15 mouse cellular contexts compared by ENCODE assay signal in genomic region chr19:43467927-43468685, GRCm38 (mm10). TPM values are rescaled to one million over a fixed set of nuclear protein-coding genes. Genes with fewer than 3 reads are reported as not detected.
DNase-seq lines count a peak whose midpoint lies in the region; ATAC-seq lines count a peak whose summit lies in the region.
"Had no signal": no experiment of that assay in that cellular context is flagged by ENCODE, and none has a peak within 500 bp of the region (broad histone marks: within the 10 kb centered on the region; RNA-seq: fewer than 3 reads in every experiment).

No protein-coding gene starts in this region.

- H3K27ac ChIP-seq in intestine, embryonic 16.5 days (ENCODE audit: low read length), result no peak overlapping the region
- H3K27ac ChIP-seq: embryonic facial prominence, embryonic 10.5 days; heart, adult 2 months; midbrain, embryonic 15.5 days; neural tube, embryonic 13.5 days; stomach, embryonic 15.5 days had no signal

- no peak overlapping the region for H3K4me3 ChIP-seq in intestine, embryonic 16.5 days (ENCODE audit: low read length)
- H3K4me3 ChIP-seq: embryonic facial prominence, embryonic 10.5 days; heart, adult 2 months; midbrain, embryonic 15.5 days; neural tube, embryonic 13.5 days; stomach, embryonic 15.5 days had no signal

- 81% methylated on average over 12 of the region's 12 CpGs for WGBS in intestine, embryonic 16.5 days

- intact Hi-C loops in left cerebral cortex, postnatal 4 days (cut with DNase I), result no loop called here

- H3K9me3 ChIP-seq in intestine, embryonic 16.5 days (ENCODE audit: control insufficient read depth, low read length), result no peaks in the 10 kb centered on the region
- H3K9me3 ChIP-seq: embryonic facial prominence, embryonic 10.5 days; midbrain, embryonic 15.5 days; neural tube, embryonic 13.5 days; stomach, embryonic 15.5 days had no signal

- no peak for ATAC-seq in intestine, embryonic 16.5 days
- ATAC-seq: intestine, postnatal 0 days; midbrain, embryonic 15.5 days had no signal

- no peak overlapping the region for H3K9ac ChIP-seq in intestine, embryonic 16.5 days (ENCODE audit: low read depth, low read length)
- H3K9ac ChIP-seq: midbrain, embryonic 15.5 days; neural tube, embryonic 13.5 days; stomach, embryonic 15.5 days had no signal

- no peak overlapping the region for H3K4me2 ChIP-seq in intestine, embryonic 16.5 days (ENCODE audit: low read depth, low read length)
- H3K4me2 ChIP-seq: midbrain, embryonic 15.5 days; neural tube, embryonic 13.5 days; stomach, embryonic 15.5 days had no signal

- no peaks in the 10 kb centered on the region for H3K4me1 ChIP-seq in intestine, embryonic 16.5 days (ENCODE audit: control insufficient read depth, insufficient read depth, low read length)
- H3K4me1 ChIP-seq: midbrain, embryonic 15.5 days; neural tube, embryonic 13.5 days; stomach, embryonic 15.5 days had no signal

- no peaks in the 10 kb centered on the region for H3K27me3 ChIP-seq in intestine, embryonic 16.5 days (replicated peaks; ENCODE audit: control insufficient read depth, insufficient read depth, low read length)
- H3K27me3 ChIP-seq: CH12.LX; midbrain, embryonic 15.5 days; neural tube, embryonic 13.5 days; stomach, embryonic 15.5 days had no signal

- peak; percentile 61 to 77 for DNase-seq in layer of hippocampus, adult 18-20 months (ENCODE audit: low spot score in 2 of 2)
- DNase-seq in layer of hippocampus, postnatal 10 days (ENCODE audit: low spot score in 2 of 2), result no peak
- peak; percentile 96 for DNase-seq in brain, adult 2 months (ENCODE audit: low read depth, low spot score)
- peak; percentile 90 for DNase-seq in cerebellum, adult 9-10 months
- DNase-seq in left cerebral cortex, postnatal 4 days, result peak; percentile 63
- no peak for DNase-seq in gastrocnemius, postnatal 10 days
- DNase-seq: heart, adult 2 months; liver had no signal

- H3K36me3 ChIP-seq in intestine, embryonic 16.5 days (ENCODE audit: control insufficient read depth, insufficient read depth, low read length), result no peaks in the 10 kb centered on the region
- H3K36me3 ChIP-seq: embryonic facial prominence, embryonic 10.5 days; midbrain, embryonic 15.5 days; neural tube, embryonic 13.5 days; stomach, embryonic 15.5 days had no signal

RNA-seq across cellular contexts. Expression of gene Cnnm1, which starts 27.9 kb away (rescaled TPM):
- total RNA-seq in layer of hippocampus, adult 18-20 months (2021), result 100 to 1,000 TPM; 116 TPM
- 10 to 100 TPM; 34.1 to 34.5 TPM for total RNA-seq in layer of hippocampus, postnatal 10 days (2021)
- total RNA-seq in left cerebral cortex, postnatal 4 days (2021), result 10 to 100 TPM; 24.6 to 25.8 TPM
- under 1 TPM; 0.28 to 0.29 TPM for total RNA-seq in gastrocnemius, postnatal 10 days (2021)
- 1.3 and 1.4 TPM in 2 replicates for polyA plus RNA-seq in intestine, embryonic 16.5 days (2015; fragmentation: Nextera tagmentation; extraction: Ambion mirVana)
- total RNA-seq: CH12.LX had no signal

RNA-seq across cellular contexts. Expression of gene Got1, which starts 56.3 kb away (rescaled TPM):
- total RNA-seq in layer of hippocampus, adult 18-20 months (2021), result 100 to 1,000 TPM; 374 to 381 TPM
- 100 to 1,000 TPM; 185 to 197 TPM for total RNA-seq in layer of hippocampus, postnatal 10 days (2021)
- 10 to 100 TPM; 75.4 to 89.8 TPM for total RNA-seq in left cerebral cortex, postnatal 4 days (2021)
- total RNA-seq in gastrocnemius, postnatal 10 days (2021), result 100 to 1,000 TPM; 152 to 177 TPM
- polyA plus RNA-seq in intestine, embryonic 16.5 days (2015; fragmentation: Nextera tagmentation; extraction: Ambion mirVana), result 70.5 and 73.4 TPM in 2 replicates

Comparison
In these comparisons a context has a peak if more than half of its experiments do, and no peak if none do; other contexts are left out.
1. DNase-seq: peak in layer of hippocampus, adult 18-20 months (2 of 2), brain, adult 2 months (single experiment), cerebellum, adult 9-10 months (single experiment) and left cerebral cortex, postnatal 4 days (single experiment); none in layer of hippocampus, postnatal 10 days (0 of 2) and gastrocnemius, postnatal 10 days (single experiment).
2. RNA of gene Cnnm1, which starts 27.9 kb away (total RNA-seq): 116 TPM in layer of hippocampus, adult 18-20 months, 34.1 to 34.5 TPM in layer of hippocampus, postnatal 10 days and 24.6 to 25.8 TPM in left cerebral cortex, postnatal 4 days; 0.28 to 0.29 TPM in gastrocnemius, postnatal 10 days; every median in the first group is over 10 times any median in the second.